Mouse (Mus musculus) hindbrain, postnatal 0 days (tissue): ENCODE measurements around the gene Vmn1r63. TPM values are rescaled to one million over a fixed set of nuclear protein-coding genes. Genes with fewer than 3 reads are reported as not detected.
"Not testable (repeated sequence)": the region's sequence is repeated elsewhere in the genome, so short reads cannot be mapped to it uniquely, and the experiment has no call there.

ENCODE experiments used
- ATAC-seq: fragments of 200-750 bp; cut with Nextera tagmentation; 2 replicates; pipeline ENCODE4 v1.8.0; 2017; ENCODE audit warnings: mild to moderate bottlenecking, moderate TSS enrichment, moderate library complexity
- DNase-seq: peaks from one replicate; pipeline ENCODE4 v3.0.0-alpha.2; 2015; ENCODE audit warnings: low spot score
- H3K27ac ChIP-seq: fragments of 300-500 bp; sonication (generic); 2 replicates; pipeline ENCODE4 v1.5.1; 2014; ENCODE audit warnings: mild to moderate bottlenecking
- H3K27me3 ChIP-seq: fragments of 300-500 bp; sonication (generic); 2 replicates; pipeline ENCODE4 v1.6.1; 2014; ENCODE audit warnings: low read length, mixed read lengths; ENCODE audit not compliant: insufficient read depth
- H3K36me3 ChIP-seq: fragments of 300-500 bp; sonication (generic); 2 replicates; pipeline ENCODE4 v1.6.1; 2014; ENCODE audit warnings: low read length, mixed read lengths; ENCODE audit not compliant: insufficient read depth
- H3K4me1 ChIP-seq: fragments of 300-500 bp; sonication (generic); 2 replicates; pipeline ENCODE4 v1.6.1; 2014; ENCODE audit warnings: antibody characterized with exemption, low read length, mixed read lengths; ENCODE audit not compliant: insufficient read depth
- H3K4me2 ChIP-seq: fragments of 300-500 bp; sonication (generic); 2 replicates; pipeline ENCODE4 v1.6.1; 2014; ENCODE audit warnings: low read depth, mild to moderate bottlenecking, low read length, moderate library complexity, mixed read lengths
- H3K4me3 ChIP-seq: fragments of 300-500 bp; sonication (generic); 2 replicates; pipeline ENCODE4 v1.5.1; 2014; ENCODE audit warnings: low read length
- H3K9ac ChIP-seq: fragments of 300-500 bp; sonication (generic); replicated peaks from 2 replicates; pipeline ENCODE4 v1.6.1; 2014; ENCODE audit warnings: mild to moderate bottlenecking, low read length, moderate library complexity, mixed read lengths
- H3K9me3 ChIP-seq: fragments of 300-500 bp; sonication (generic); 2 replicates; pipeline ENCODE4 v1.6.1; 2016; ENCODE audit warnings: low read length, mixed read lengths
- WGBS: fragments of 180-500 bp; shearing (Covaris S2); extraction: QIAGEN DNeasy Blood & Tissue Kit; methylation state at CpG from one replicate; pipeline ENCODE4 v1.1.7; 2014; 5-methylcytosine and 5-hydroxymethylcytosine counted together
- polyA plus RNA-seq: library from polyadenylated mRNA; unstranded; fragments of >200 nt; fragmentation: Nextera tagmentation; extraction: Ambion mirVana; gene quantifications from 2 replicates; pipeline ENCODE4 v1.2.1, GENCODE M21; 2015
- total RNA-seq: library from RNA; depleted of rRNA; stranded (reverse); fragments of >200 nt; gene quantifications from 2 replicates; pipeline ENCODE4 v1.2.3, GENCODE M21; 2014; rRNA removed

Gene Vmn1r63
- total RNA-seq (not detected in 2 replicates), polyA plus RNA-seq (not detected in 2 replicates)

DNA sequence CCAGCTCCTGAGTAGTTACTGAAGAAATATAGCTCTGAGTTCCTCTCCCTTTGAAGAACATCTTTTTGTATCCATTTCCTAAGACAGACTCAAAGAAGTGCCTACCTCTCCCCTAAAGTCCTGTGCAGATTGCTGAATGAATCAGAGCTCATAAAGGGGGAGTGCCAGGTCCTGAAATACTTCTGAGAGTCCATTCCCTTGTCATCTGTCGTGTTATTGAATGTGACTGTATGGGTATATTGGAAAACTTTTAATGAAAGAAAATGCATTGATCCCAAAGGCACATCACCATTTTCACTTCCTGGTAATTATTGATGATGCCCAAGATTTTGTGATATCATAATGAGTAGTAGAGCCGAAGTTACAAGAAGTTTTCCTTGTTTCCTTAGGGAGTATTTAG, at the start of gene Vmn1r63:
Gene Vmn1r63, minus strand, starts transcription at position 101 of the 400 bp plus-strand sequence.
- H3K27me3 ChIP-seq, H3K4me2 ChIP-seq, H3K4me1 ChIP-seq, H3K36me3 ChIP-seq, DNase-seq, H3K4me3 ChIP-seq, H3K9me3 ChIP-seq, H3K27ac ChIP-seq, H3K9ac ChIP-seq, ATAC-seq: not testable (repeated sequence)
- no CpG with 5 or more reads among the region's 2 CpGs for WGBS

Other genes starting within 250 kb of the Vmn1r63 start
- not detected in 2 replicates for gene Vmn1r61, start 192.2 kb downstream of the Vmn1r63 start, total RNA-seq
- not detected in 2 replicates for gene Vmn1r61, start 192.2 kb downstream of the Vmn1r63 start, polyA plus RNA-seq
- gene Vmn1r62, start 131.8 kb downstream of the Vmn1r63 start, total RNA-seq, result not detected in 2 replicates
- not detected in 2 replicates for gene Vmn1r62, start 131.8 kb downstream of the Vmn1r63 start, polyA plus RNA-seq
- not detected in 2 replicates for gene Vmn1r64, start 79.1 kb upstream of the Vmn1r63 start, total RNA-seq
- gene Vmn1r64, start 79.1 kb upstream of the Vmn1r63 start, polyA plus RNA-seq, result not detected in 2 replicates
- gene Vmn1r65, start 205.6 kb upstream of the Vmn1r63 start, total RNA-seq, result not detected in 2 replicates
- not detected in 2 replicates for gene Vmn1r65, start 205.6 kb upstream of the Vmn1r63 start, polyA plus RNA-seq
- gene Nlrp4c, start 239.7 kb upstream of the Vmn1r63 start, total RNA-seq, result not detected in 2 replicates
- gene Nlrp4c, start 239.7 kb upstream of the Vmn1r63 start, polyA plus RNA-seq, result not detected in 2 replicates